Mouse (Mus musculus) midbrain, embryonic 13.5 days (tissue): ENCODE results near the gene Klkb1. TPM values are rescaled to one million over a fixed set of nuclear protein-coding genes. Genes with fewer than 3 reads are reported as not detected.

ENCODE experiments used
- ATAC-seq: fragments of 200-750 bp; cut with Nextera tagmentation; 2 replicates; pipeline ENCODE4 v1.8.0; 2017; ENCODE audit warnings: mild to moderate bottlenecking, moderate TSS enrichment, moderate library complexity
- H3K27ac ChIP-seq: fragments of 300-500 bp; sonication (generic); 2 replicates; pipeline ENCODE4 v1.5.1; 2015; ENCODE audit warnings: inconsistent platforms, mild to moderate bottlenecking, moderate library complexity
- H3K27me3 ChIP-seq: fragments of 300-500 bp; sonication (generic); 2 replicates; pipeline ENCODE4 v1.6.1; 2015; ENCODE audit warnings: mild to moderate bottlenecking, inconsistent platforms
- H3K36me3 ChIP-seq: fragments of 300-500 bp; sonication (generic); 2 replicates; pipeline ENCODE4 v1.6.1; 2015; ENCODE audit warnings: mild to moderate bottlenecking, inconsistent platforms
- H3K4me1 ChIP-seq: fragments of 300-500 bp; sonication (generic); replicated peaks from 2 replicates; pipeline ENCODE4 v1.6.1; 2015; ENCODE audit warnings: inconsistent platforms
- H3K4me2 ChIP-seq: fragments of 300-500 bp; sonication (generic); replicated peaks from 2 replicates; pipeline ENCODE4 v1.6.1; 2015; ENCODE audit warnings: moderate library complexity, mild to moderate bottlenecking, inconsistent platforms
- H3K4me3 ChIP-seq: fragments of 300-500 bp; sonication (generic); replicated peaks from 2 replicates; pipeline ENCODE4 v1.5.1; 2015; ENCODE audit warnings: mild to moderate bottlenecking, inconsistent platforms
- H3K9ac ChIP-seq: fragments of 300-500 bp; sonication (generic); replicated peaks from 2 replicates; pipeline ENCODE4 v1.6.1; 2015; ENCODE audit warnings: mild to moderate bottlenecking, inconsistent platforms
- H3K9me3 ChIP-seq: fragments of 300-500 bp; sonication (generic); 2 replicates; pipeline ENCODE4 v1.6.1; 2016; ENCODE audit warnings: mild to moderate bottlenecking, inconsistent platforms
- WGBS: fragments of 180-500 bp; shearing (Covaris S2); methylation state at CpG from one replicate; pipeline ENCODE4 v1.1.7; 2015; 5-methylcytosine and 5-hydroxymethylcytosine counted together
- polyA plus RNA-seq: library from polyadenylated mRNA; unstranded; fragments of >200 nt; fragmentation: Nextera tagmentation; extraction: Ambion mirVana; gene quantifications from 2 replicates; pipeline ENCODE4 v1.2.1, GENCODE M21; 2015

The Klkb1 gene
- polyA plus RNA-seq, 1 experiment from 2014 or later = not detected

DNA sequence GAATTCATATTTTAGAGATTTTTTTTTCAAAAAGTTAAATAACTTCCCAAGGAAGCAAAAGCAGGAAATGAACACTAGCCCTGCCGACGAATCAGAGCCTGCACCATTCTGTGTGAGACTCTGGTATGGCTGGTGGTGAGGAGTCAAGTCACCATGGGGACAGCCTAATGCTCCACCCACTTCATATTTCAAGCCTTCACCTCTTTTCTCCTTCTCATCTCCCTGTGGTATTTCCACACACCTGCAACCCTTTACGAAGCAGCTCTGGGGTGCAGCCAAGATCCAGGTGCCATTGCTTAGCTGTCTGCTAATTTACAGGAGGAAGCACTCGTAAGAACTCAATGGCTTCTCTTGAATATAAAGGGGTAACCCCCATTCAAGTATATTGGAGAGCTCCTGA, 16.3 kb upstream of the Klkb1 start:
- Histone ChIP-seq H3K4me3 (no peak overlapping the region), H3K27ac (no peak overlapping the region), H3K9me3 (no peaks in the 10 kb centered on the region), H3K4me2 (no peak overlapping the region), H3K36me3 (no peaks in the 10 kb centered on the region), H3K9ac (no peak overlapping the region), H3K4me1 (no peaks in the 10 kb centered on the region), H3K27me3 (no peaks in the 10 kb centered on the region)
- WGBS = 90% methylated on average over 4 of the region's 4 CpGs
- ATAC-seq = no peak

DNA sequence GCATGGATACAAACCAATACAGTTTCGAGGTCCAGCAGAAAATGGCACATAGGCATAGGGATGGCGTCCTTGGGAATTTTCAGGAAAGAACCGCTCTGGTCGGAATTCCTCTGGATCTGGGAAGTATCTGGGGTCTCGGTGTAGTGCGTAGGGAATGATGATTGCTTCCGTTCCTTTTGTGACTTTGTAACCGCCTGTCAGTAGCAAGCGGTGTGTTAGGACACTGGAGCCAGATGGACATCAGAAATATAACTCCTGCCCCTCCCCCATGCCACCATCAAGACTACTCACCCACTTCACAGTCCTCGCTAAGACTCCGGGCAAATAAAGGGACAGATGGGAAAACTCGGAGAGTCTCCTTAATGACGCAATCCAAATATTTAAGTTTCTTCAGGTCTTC, 13.7 kb upstream of the Klkb1 start, which contains the start of gene Gm45753:
Gene Gm45753, minus strand, starts transcription at position 101 of the 400 bp plus-strand sequence.
- ATAC-seq = no peak
- Histone ChIP-seq H3K4me3 (no peak within 1 kb of the TSS), H3K4me2 (no peak within 1 kb of the TSS), H3K36me3 (no peaks in the 10 kb centered on the region), H3K27ac (no peak within 1 kb of the TSS), H3K27me3 (no peaks in the 10 kb centered on the region), H3K9ac (no peak within 1 kb of the TSS), H3K4me1 (no peaks in the 10 kb centered on the region), H3K9me3 (no peaks in the 10 kb centered on the region)
- 92% methylated on average over 13 of the region's 13 CpGs for WGBS

DNA sequence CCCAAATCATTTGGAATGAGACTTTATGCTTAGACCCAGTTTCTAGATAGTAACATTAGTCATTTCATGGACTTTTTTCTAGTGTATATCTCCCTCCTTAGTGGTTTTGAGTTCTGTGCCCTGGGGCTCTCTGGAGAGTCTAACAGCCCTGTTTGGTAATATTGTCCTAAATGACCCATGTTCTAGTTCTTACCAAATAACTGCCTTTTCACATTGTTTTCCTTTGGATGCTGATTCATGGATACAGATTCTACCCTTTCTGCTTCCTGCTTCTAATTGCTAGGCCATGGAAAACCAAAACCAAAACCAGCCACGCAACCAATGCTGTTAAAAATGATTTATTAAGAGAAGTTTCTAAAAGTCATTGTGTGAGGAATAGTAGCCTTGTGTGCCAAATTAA, 10.8 kb upstream of the Klkb1 start:
- Histone ChIP-seq H3K27ac (no peak overlapping the region), H3K4me2 (no peak overlapping the region), H3K27me3 (no peaks in the 10 kb centered on the region), H3K4me1 (no peaks in the 10 kb centered on the region), H3K9me3 (no peaks in the 10 kb centered on the region), H3K4me3 (no peak overlapping the region), H3K9ac (no peak overlapping the region), H3K36me3 (no peaks in the 10 kb centered on the region)
- no peak for ATAC-seq
- WGBS = 96% methylated on average over 1 of the region's 1 CpGs

DNA sequence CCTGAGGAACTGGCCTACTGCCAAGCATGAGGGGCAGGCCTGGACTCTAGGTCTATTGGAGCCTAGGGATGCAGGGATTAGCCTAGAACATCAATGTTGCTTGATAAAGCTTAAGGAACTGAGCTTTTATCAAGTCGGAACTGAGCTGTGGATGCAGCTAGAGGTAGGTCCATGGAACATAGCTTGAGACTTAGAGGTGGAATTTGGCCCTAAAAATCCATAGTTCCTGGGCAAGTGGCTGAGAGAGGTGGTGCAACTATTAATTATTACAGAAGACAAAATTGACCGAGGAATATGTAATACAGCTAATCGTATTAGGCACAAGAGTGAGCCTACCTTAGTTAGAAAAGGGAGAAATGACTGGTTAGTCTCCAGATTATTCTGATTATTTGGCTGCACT, 9.7 kb upstream of the Klkb1 start:
- H3K36me3 ChIP-seq = no peaks in the 10 kb centered on the region
- H3K4me2 ChIP-seq = no peak overlapping the region
- no peaks in the 10 kb centered on the region for H3K27me3 ChIP-seq
- no peaks in the 10 kb centered on the region for H3K4me1 ChIP-seq
- H3K9me3 ChIP-seq = no peaks in the 10 kb centered on the region
- no peak overlapping the region for H3K9ac ChIP-seq
- WGBS = 95% methylated on average over 3 of the region's 3 CpGs
- ATAC-seq = no peak
- no peak overlapping the region for H3K4me3 ChIP-seq
- H3K27ac ChIP-seq = no peak overlapping the region

DNA sequence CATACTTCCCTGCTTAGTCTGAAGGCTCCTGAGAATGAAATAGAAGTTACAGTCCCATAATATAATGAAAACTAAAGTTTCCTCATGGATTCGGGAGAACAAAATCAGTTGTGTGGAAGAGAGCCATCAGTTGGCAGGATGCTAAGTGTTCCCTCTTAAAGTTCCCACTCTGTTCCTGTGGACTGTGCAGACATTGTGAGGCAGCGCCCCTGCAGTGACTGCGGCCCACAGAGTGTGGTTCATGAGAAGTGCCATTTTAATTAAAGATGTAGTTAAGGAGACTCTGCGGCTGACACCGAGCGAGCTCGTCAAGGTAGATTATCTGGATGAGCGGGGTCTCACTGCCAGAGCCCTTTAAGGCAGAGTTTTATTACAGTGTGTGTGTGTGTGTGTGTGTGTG, 7.7 kb upstream of the Klkb1 start:
- WGBS = 66% methylated on average over 8 of the region's 8 CpGs
- H3K4me3 ChIP-seq = no peak overlapping the region
- no peaks in the 10 kb centered on the region for H3K27me3 ChIP-seq
- no peak overlapping the region for H3K27ac ChIP-seq
- no peak overlapping the region for H3K4me2 ChIP-seq
- H3K4me1 ChIP-seq = no peaks in the 10 kb centered on the region
- no peaks in the 10 kb centered on the region for H3K36me3 ChIP-seq
- no peak overlapping the region for H3K9ac ChIP-seq
- ATAC-seq = peak; percentile 62; the same call in 1 of the 2 replicates
- no peaks in the 10 kb centered on the region for H3K9me3 ChIP-seq

DNA sequence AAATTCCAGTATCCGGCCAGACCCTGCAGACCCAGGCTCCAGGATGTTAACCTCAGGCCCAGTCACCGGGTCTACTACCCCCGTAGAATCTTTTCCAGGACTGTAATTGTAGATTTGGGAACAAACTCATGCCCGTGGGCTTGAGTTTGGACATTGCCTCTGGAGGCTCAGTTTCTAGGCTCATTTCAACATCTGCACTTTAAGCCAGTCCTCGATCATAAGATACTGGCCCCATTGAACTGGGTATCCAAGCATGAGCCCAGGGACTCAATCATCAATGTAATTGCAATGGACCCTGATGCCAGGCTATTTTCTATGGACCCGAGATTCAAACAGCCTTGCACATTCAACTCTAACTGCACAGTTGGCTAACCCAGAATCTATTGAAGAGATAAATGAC, 617 bp upstream of the Klkb1 start:
- no peaks in the 10 kb centered on the region for H3K27me3 ChIP-seq
- WGBS = 91% methylated on average over 6 of the region's 6 CpGs
- H3K36me3 ChIP-seq = no peaks in the 10 kb centered on the region
- ATAC-seq = no peak
- no peaks in the 10 kb centered on the region for H3K4me1 ChIP-seq
- H3K4me3 ChIP-seq = no peak overlapping the region
- H3K4me2 ChIP-seq = no peak overlapping the region
- H3K9me3 ChIP-seq = no peaks in the 10 kb centered on the region
- no peak overlapping the region for H3K9ac ChIP-seq
- H3K27ac ChIP-seq = no peak overlapping the region

DNA sequence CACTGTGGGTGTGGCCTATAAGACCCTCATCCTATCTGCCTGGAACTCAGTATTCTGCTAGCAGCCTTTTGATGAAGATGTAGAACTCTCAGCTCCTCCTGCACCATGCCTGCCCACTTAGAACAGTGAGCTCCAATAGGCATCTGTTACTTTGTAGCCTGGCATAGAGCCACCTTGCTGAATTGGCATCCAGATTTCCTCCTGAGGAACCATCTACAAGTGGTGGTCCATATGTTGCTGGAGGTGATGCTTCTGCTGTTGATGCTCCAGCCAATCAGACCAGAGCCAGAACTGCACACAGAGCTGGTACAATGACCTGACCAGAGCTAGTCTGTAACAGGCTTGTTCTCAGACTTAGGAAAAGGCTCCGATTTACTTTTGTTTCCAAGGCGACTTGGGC, 2.9 kb downstream of the Klkb1 start:
- H3K4me2 ChIP-seq = no peak overlapping the region
- no peak overlapping the region for H3K27ac ChIP-seq
- ATAC-seq = no peak
- no peaks in the 10 kb centered on the region for H3K36me3 ChIP-seq
- H3K9ac ChIP-seq = no peak overlapping the region
- H3K9me3 ChIP-seq = no peaks in the 10 kb centered on the region
- no peak overlapping the region for H3K4me3 ChIP-seq
- 86% methylated on average over 2 of the region's 2 CpGs for WGBS
- H3K27me3 ChIP-seq = no peaks in the 10 kb centered on the region
- H3K4me1 ChIP-seq = no peaks in the 10 kb centered on the region

DNA sequence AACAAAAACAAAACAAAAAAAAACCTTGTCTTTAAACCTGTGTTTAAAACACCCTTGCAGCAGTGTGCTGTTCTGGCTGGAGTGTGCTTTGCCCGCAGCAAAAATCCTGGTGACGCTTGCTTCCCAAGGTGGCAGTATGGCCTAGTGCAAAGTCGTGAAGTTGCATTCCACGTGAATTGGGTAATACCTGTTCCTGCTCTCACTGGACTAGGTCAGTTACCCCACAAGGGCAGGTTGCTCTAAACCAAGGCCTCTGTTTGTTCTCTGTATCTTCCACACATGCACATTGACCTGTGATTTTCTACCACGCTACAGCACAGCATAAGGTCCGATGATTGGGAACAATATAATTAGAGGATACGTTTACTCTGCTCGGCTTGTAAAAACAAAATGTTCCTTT, 13.0 kb downstream of the Klkb1 start:
- no peak for ATAC-seq
- H3K9ac ChIP-seq = no peak overlapping the region
- no peaks in the 10 kb centered on the region for H3K27me3 ChIP-seq
- H3K9me3 ChIP-seq = no peaks in the 10 kb centered on the region
- H3K4me2 ChIP-seq = no peak overlapping the region
- H3K36me3 ChIP-seq = no peaks in the 10 kb centered on the region
- H3K27ac ChIP-seq = no peak overlapping the region
- no peak overlapping the region for H3K4me3 ChIP-seq
- H3K4me1 ChIP-seq = no peaks in the 10 kb centered on the region
- 84% methylated on average over 8 of the region's 8 CpGs for WGBS

DNA sequence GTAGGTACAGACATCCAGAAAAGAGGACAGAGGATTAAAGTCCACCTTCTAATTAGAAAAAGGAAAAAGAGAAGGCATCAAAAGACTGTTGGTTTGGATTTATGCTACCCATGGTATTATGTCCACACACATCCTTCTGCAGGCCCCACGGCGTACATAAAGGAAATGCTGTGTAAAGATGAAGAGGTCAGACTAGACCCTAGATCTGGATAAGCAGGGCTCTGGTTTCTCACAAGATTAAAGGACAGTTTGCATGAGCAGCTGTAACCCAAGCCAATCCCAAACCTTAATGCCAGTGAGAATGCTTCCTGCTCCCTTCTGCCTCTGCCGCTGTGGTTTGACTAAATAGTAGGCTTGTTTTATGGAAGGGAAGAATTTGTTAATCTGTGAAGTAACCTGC, 17.2 kb downstream of the Klkb1 start:
- Histone ChIP-seq H3K36me3 (no peaks in the 10 kb centered on the region), H3K4me1 (no peaks in the 10 kb centered on the region), H3K4me2 (no peak overlapping the region), H3K9ac (no peak overlapping the region), H3K27me3 (no peaks in the 10 kb centered on the region), H3K4me3 (no peak overlapping the region), H3K27ac (no peak overlapping the region), H3K9me3 (no peaks in the 10 kb centered on the region)
- 77% methylated on average over 3 of the region's 3 CpGs for WGBS
- no peak for ATAC-seq

DNA sequence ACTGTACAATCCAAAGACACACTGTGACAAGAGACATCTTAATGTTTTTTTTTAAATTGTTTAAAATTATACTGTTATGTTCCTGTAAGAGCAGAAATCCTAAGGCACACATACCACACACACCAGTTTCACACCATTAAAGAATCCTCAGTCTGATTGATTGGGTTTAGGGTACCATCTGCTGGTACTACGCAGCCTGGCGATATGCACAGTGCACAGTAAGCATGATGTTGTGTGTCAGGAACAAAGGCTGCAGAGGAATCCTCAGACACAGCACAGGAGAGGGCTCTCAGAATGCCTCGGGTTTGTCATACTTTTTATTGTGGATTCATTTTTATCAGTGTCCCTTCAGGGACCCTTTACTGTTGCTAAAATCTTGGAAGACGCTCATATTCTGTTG, 20.3 kb downstream of the Klkb1 start:
- H3K4me3 ChIP-seq = no peak overlapping the region
- WGBS = 86% methylated on average over 4 of the region's 4 CpGs
- no peaks in the 10 kb centered on the region for H3K27me3 ChIP-seq
- no peak overlapping the region for H3K9ac ChIP-seq
- no peaks in the 10 kb centered on the region for H3K36me3 ChIP-seq
- H3K27ac ChIP-seq = no peak overlapping the region
- H3K4me1 ChIP-seq = no peaks in the 10 kb centered on the region
- H3K4me2 ChIP-seq = no peak overlapping the region
- ATAC-seq = no peak
- no peaks in the 10 kb centered on the region for H3K9me3 ChIP-seq

DNA sequence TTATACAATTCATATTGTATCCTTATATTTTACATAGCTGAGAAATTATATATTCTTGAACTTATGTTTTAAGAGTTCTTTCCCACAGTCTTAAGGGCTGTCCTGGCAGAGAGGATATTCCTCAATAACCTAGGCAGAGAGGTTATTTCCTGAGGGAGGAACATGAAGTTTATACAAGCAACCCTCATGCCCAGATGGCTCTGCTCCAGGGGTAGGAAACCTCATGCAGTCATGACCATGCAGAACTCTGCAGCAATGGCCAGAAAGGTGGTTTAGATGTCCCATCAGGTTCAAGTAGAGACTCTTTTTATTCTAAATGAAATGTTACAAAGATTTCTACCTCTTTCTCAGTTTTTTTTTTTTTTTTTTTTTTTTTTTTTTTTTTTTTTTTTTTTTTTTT, 25.6 kb downstream of the Klkb1 start:
- no peak overlapping the region for H3K4me3 ChIP-seq
- H3K9ac ChIP-seq = no peak overlapping the region
- H3K4me1 ChIP-seq = no peaks in the 10 kb centered on the region
- H3K36me3 ChIP-seq = no peaks in the 10 kb centered on the region
- no peak for ATAC-seq
- no peaks in the 10 kb centered on the region; the same call in 1 of the 2 replicates for H3K9me3 ChIP-seq
- no peak overlapping the region for H3K4me2 ChIP-seq
- no peak overlapping the region for H3K27ac ChIP-seq
- H3K27me3 ChIP-seq = no peaks in the 10 kb centered on the region

DNA sequence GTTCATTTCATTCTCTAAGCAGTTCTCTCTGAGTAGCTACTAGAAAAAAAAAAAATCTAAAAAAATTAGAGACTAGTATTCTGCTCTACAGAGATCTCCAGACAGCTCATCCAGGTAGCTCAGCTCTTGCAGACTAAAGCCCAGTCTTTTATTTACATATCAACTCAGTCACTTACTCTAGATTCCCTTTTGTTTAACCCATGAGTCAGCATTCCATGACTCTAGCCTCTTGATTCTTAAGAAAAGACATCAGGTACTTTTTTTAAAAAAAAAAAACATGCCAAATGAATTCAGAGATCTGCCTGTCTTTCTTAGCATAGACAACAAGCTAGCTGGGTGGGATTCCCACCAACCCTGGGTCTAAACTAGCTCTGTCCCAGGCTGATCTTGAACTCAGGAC, 26.2 kb downstream of the Klkb1 start:
- no peak overlapping the region for H3K27ac ChIP-seq
- no peak overlapping the region for H3K4me2 ChIP-seq

DNA sequence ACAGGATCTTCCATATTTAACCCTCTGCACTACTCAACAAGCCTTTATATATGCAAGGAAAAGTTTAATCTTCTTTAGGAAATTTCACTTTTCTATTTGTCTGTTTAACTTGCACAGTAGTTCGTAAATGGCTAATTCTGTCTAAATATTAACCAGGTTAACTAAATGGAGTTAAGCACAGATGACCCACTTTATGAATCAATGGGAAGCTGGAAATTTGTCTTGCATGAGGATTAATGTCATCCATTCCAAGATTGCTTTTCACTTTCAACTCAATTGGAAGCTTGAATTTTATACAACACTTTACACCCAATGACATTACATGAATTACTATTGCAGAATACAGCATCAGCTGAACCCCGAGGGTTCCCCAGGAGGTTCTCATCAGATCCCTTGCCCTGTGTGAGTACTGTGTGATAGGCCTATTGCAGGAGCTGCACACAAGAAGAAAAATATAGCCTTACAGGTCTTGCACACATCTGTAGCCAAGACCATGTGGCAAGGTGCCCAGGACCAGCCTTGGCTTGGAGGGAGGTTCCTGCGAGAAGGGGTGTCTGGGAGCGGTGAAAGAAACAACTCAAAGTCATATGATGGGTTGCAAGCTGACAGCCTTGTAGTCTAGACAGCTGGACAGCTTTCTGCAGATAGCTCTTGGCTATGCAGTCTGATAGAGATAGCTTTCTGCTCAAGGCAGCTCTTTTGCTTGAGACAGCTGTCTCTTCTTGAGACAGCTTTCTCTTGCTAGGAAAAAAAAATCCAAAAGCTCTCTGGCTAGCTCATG, 26.9 kb downstream of the Klkb1 start:
- no peaks in the 10 kb centered on the region for H3K36me3 ChIP-seq
- no peak overlapping the region for H3K9ac ChIP-seq
- H3K27me3 ChIP-seq = no peaks in the 10 kb centered on the region
- no peak overlapping the region for H3K4me2 ChIP-seq
- H3K4me1 ChIP-seq = no peaks in the 10 kb centered on the region
- 94% methylated on average over 4 of the region's 4 CpGs for WGBS
- no peaks in the 10 kb centered on the region; the same call in 1 of the 2 replicates for H3K9me3 ChIP-seq
- no peak for ATAC-seq
- H3K4me3 ChIP-seq = no peak overlapping the region
- no peak overlapping the region for H3K27ac ChIP-seq

More for the DNA sequence above, 26.2 kb downstream of the Klkb1 start:
- Histone ChIP-seq H3K9me3 (no peaks in the 10 kb centered on the region; the same call in 1 of the 2 replicates), H3K4me1 (no peaks in the 10 kb centered on the region), H3K36me3 (no peaks in the 10 kb centered on the region), H3K9ac (no peak overlapping the region), H3K27me3 (no peaks in the 10 kb centered on the region), H3K4me3 (no peak overlapping the region)
- no peak for ATAC-seq
